Mouse (Mus musculus) kidney, postnatal 36 days (tissue): ENCODE measurements around the gene Sipa1l1.
"Not testable (repeated sequence)": the region's sequence is repeated elsewhere in the genome, so short reads cannot be mapped to it uniquely, and the experiment has no call there.

Source experiments
- DNase-seq, 2 experiments: peaks; one replicate each; pipeline ENCODE4 v3.0.0; 2021 to 2022; ENCODE audit warnings: mixed read lengths in 2 of 2

Gene Sipa1l1

GRCm38 (mm10) chr12:82178636-82179035 lies 9.5 kb downstream of the Sipa1l1 start:
- DNase-seq, result no peak

- no peak for DNase-seq
Observed at GRCm38 (mm10) chr12:82179626-82180025, 10.5 kb downstream of the Sipa1l1 start.

DNA sequence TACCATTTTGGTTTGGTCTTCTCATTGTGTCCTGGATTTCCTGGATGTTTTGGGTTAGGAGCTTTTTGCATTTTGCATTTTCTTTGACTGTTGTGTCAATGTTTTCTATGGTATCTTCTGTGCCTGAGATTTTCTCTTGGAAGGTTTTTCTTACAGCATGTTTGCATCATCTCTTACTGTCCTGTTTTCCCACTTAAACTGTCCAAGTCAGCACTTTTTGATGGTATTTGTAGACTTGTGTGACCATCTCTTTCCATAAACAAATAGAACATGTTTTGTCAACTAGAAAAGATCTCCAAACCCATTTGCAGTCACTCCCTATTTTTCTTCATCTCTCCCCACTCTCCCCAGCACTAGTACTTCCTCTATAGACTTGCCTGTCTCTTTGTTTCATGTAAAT lies 17.0 kb downstream of the Sipa1l1 start:
- not testable (repeated sequence) for DNase-seq

DNA sequence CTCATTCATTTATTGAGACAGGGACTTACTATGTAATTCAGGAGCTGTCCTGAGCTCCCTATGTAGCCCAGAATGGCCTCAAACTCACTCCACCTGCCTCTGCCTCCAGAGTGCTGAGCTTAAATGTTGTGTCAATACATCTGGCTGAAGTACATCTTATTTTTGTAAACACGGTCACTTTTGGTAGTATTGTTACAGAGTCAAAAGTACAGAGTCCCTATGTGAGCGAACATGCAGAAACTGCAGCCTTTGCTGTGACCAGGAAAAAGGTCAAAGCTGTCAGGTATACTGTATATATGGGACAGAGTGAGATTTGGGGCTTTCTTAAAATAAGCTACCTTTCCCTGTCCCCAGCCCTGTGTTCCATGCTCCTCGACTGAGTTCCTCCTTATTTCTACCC lies 17.6 kb downstream of the Sipa1l1 start:
- no peak for DNase-seq

- no peak for DNase-seq
Observed at GRCm38 (mm10) chr12:82187178-82187839, 18.2 kb downstream of the Sipa1l1 start.

DNA sequence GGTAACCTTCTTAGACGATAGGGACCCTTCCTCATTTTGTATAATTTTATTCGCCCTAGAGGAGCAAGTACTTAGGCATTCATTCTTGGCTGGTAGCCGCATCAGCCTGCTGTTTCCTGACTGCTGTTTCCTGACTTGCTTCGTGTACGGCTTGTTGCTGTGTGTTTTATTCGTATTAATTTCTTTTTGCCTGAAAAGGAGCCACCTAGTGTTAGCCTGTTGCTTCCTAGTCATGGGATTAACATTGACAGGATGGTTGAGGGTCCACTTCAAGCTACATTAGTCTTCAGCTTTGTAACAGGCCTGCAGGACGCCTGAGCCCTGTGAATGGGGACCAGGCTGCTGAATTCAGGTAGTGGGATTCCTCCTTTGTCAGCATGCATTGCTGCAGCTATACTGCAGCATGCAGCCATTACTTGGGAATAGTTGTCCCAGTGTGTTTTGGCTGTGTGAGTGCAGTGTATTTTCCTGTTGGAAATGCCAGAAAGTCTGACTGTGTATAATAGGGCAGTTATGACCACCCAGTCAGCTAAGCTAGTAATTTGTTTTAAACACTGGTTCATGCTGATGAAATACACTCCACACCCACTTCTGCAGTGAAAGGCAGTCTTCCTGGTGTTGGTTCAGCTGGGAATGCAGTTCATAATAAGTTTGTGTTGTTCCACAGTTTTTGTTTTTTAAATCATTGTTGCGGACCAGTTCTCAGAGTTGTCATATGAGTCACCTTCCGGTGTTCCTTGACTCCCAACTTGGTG lies 19.4 kb downstream of the Sipa1l1 start:
- peak in 1 of 2 experiments; percentile 38 for DNase-seq

- no peak for DNase-seq
Observed at GRCm38 (mm10) chr12:82189076-82189675, 20.1 kb downstream of the Sipa1l1 start.

DNA sequence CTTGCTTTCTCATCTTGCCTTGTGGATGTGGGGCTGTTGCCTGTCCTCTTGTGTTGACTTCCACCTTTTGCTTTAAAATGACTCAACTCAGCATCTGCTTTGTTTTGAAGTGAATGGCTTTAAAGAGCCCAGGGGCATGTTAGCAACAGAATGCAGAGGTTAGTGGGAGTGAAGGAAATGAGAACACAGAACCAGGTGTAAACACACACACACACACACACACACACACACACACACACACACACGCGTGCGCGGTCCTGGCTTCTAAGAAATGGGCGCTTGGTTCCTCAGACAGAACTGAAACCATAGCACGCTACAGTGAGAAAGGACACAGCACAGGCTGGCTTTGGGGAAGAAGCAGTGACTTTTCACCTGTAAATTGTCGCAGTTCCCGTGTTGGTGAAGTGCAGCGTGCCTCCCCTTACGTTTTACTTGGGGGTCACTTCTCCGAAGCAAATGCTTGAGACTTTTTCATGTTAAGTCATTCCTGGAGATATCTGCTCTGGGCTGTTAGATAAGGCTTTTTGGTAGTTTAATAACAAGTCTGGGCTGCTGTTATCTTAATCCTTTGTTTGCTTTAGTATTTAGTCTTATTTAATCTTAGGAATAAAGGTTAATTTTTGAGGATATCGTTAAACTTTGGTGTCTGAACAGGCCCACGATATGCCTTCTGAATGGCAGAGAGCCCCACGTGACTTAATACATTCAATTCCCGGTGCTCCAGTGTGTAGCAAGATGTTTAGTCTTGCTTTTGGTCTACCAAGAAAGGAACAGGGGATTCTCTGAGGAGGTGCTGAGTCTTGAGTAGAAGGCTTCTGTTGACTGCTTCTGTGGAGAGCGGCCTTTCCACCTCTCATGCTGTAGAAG lies 20.8 kb downstream of the Sipa1l1 start:
- DNase-seq, result peak in 1 of 2 experiments; percentile 34

- peak in 1 of 2 experiments; percentile 29 for DNase-seq
Observed at GRCm38 (mm10) chr12:82190582-82190965, 21.5 kb downstream of the Sipa1l1 start.

DNA sequence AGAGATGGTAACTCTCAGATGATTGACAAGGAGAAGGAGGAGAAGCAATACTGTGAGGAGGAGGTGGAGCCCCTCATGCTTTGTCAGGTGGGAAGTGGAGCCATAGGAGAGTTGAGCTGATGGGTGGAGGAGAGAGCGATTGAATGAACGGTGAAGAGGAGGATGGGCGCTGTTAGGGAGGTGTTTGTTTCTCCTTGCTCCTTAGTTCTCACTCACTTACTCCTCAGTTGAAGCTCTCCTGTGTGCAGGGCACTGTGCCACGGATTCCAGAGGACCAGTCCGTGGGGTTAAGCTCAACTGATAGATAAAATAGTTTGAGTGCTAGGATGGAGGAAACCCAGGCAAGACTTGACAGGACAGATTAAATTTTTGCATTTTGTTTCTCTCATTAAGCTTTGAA lies 22.6 kb downstream of the Sipa1l1 start:
- DNase-seq, result peak in 1 of 2 experiments; percentile 55

- peak in 1 of 2 experiments; percentile 83 for DNase-seq
Observed at GRCm38 (mm10) chr12:82192641-82193054, 23.5 kb downstream of the Sipa1l1 start.

- DNase-seq, result no peak
Observed at GRCm38 (mm10) chr12:82193476-82193875, 24.4 kb downstream of the Sipa1l1 start.

GRCm38 (mm10) chr12:82194919-82195318 lies 25.8 kb downstream of the Sipa1l1 start:
- no peak for DNase-seq

DNA sequence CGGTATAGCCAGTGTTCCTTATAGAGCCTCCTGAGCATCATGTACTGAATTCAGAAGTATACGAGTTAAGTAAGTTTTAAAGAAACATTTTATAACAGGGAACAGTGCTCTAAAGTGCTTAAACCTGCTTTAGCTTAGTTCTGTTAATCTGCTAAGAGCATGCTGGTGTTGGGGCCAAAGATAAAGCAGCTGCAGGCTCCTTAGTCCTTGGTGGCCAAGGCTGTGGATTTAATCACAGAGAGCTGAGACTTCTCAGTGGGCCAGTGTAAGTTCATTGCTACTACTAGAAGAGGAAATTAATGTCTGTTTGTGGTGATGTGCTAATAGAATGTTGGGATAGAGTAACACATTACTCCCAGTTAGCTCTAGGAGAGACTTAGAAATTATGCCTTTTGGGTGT lies 27.1 kb downstream of the Sipa1l1 start:
- no peak for DNase-seq

DNA sequence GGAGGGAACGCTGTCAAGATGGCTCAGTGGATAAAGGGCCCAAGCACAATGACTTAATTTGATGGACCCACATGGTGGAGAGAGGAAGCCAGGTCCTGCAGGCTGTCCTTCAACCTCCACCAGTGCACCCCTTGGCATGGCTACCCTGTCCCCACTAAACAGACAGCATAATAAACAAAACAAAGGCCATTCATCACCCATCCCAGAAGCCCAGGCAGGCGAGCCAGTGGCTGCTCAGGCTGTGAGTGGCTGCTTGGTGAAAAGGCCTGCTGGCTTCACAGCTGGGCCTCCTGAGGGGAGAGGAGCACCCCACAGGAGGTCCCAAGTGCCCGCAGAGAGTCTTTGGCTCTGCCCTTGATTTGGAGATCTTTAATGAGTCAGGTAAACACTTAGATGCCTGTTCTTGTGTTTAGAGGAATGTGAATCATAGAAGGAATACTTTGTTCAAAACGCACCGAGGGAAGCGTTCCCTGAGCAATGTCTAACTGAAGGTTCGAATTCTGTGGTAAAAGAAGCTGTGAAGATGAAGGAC lies 27.6 kb downstream of the Sipa1l1 start:
- DNase-seq, result no peak

DNA sequence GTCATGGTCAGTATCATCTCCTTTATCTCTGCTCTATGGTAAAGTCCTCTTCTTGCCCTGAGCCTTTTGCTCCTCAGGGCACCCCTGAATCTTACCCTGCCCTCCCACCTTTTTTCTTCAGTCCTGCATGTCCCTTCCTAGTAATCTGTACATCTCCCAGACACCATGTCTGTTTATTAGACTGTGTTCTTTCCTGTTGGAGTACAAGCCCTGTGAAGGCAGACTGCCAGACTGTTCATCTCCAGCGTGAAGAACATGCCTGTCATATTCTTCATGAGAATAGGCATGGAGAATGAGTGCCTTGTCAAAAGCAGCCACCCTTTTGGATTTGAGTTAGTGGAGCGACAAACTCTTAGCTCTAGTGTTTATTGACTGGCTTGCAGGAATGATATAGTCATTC lies 28.1 kb downstream of the Sipa1l1 start:
- DNase-seq, result no peak

GRCm38 (mm10) chr12:82199286-82199685 lies 30.2 kb downstream of the Sipa1l1 start:
- no peak for DNase-seq

DNA sequence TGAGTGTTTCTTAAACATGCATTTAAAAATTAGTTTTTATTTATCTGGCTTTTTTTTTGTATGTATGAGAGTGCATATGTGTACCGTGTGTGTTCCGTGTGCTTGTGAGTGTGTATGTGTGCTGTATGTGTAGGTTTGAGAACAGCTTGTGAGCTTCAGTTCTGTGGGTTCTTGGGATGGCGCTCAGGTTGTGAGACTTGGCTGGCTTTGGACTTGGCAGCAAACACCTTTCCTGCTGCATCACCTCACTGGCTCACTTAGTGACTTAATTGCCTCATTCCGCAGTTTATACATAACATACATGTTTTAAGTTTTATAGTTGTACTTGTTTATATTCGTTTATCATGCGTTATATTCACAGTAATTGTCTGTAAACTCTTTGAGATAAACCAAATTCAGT lies 35.0 kb downstream of the Sipa1l1 start:
- no peak for DNase-seq

DNA sequence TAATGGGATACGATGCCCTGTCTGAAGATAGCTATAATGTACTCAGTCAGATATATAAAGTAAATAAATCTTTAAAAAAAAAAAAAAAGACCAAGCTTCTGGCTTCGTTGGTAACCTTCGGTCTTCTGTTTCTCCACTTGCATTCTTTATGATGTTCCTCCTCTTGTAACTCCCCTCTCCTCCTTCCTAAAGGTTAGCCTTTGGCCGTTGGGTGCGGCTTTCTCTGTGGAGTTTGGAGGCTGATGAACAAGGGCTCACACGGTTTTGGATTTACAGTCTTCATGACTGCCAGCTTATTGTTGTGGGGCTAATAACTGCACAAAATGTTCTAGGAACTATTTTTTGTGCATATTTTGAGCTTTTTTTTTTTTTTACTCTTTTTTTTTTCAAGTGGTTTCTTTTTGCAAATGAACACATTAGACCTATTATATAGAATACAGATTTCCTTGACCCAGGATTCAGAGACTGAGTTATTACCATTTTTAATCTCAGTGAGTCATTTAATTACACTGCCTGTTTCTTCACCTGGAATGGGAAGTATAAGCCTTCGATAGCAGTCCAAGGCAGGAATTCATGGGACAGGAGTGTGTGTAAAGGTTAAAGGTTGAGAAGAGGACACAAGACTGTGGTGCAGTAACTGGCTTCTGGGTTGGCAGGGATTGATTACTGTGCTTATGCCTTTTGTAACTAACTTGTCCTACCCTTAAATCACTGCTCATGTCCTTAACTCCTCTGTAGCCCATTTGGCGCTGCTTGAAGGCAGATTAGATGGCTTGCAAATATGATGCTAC lies 37.9 kb downstream of the Sipa1l1 start:
- DNase-seq, result no peak

DNA sequence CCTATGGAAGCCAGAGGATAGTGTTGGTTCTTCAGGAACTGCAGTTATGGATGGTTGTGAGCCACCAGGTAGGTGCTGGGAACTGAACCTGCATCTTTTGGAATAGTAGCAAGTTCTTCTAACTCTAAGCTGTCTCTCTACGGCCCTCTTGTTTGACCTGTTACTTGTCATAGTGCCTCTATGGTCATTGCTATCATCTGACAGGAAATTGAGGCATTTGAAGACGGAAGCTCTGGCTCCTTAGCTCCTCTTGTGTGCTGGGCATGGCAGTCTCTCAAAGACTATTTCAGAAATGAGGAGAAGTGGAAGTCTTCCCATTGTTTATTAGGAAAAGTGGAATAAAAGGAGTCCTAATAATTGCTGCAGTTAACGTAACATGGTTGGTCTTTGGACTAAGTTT lies 38.9 kb downstream of the Sipa1l1 start:
- no peak for DNase-seq

DNA sequence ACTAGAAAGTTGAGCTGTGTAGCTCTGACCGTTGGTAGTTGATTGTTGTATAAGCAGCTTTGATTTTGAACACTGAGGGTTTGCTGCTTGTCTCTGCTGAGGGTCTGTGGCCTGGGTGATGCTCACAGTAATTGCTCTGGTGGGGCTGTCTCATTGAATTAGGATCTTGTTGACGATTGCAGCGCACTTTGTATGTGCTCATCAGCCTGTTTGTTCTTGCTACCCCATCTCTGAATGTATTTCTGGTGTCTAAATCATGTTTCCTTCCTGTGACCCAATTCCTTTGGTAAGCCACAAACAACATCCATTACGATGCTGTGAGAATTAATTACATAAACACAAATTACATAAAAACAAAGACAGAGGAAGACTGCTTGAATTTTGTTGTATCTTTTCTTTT lies 39.5 kb downstream of the Sipa1l1 start:
- DNase-seq, result no peak

- DNase-seq, result no peak
Observed at GRCm38 (mm10) chr12:82209753-82210152, 40.6 kb downstream of the Sipa1l1 start.
